Mouse (Mus musculus) A20 (cell line): ENCODE results near the gene 1700037C18Rik.

Source experiments
- DNase-seq: peaks from one replicate; pipeline ENCODE4 v3.0.0-alpha.2; 2011; ENCODE audit warnings: low read depth, low spot score

1700037C18Rik gene

GRCm38 (mm10) chr16:3908537-3909111, at the start of gene 1700037C18Rik, which contains the start of gene Cluap1:
Gene 1700037C18Rik, minus strand, starts transcription at chr16:3908689.
Gene Cluap1, plus strand, starts transcription at chr16:3908801.
- DNase-seq: peak; percentile 97

- DNase-seq: no peak
Observed at GRCm38 (mm10) chr16:3956369-3956768, 47.9 kb upstream of the 1700037C18Rik start.

GRCm38 (mm10) chr16:3951141-3951540, 42.7 kb upstream of the 1700037C18Rik start:
- peak; percentile 17 for DNase-seq

GRCm38 (mm10) chr16:3934701-3935100, 26.2 kb upstream of the 1700037C18Rik start:
- no peak for DNase-seq

- DNase-seq: no peak
Observed at GRCm38 (mm10) chr16:3934091-3934490, 25.6 kb upstream of the 1700037C18Rik start.

- DNase-seq: no peak
Observed at GRCm38 (mm10) chr16:3933536-3933935, 25.0 kb upstream of the 1700037C18Rik start.

GRCm38 (mm10) chr16:3929151-3929550, 20.7 kb upstream of the 1700037C18Rik start:
- DNase-seq: peak; percentile 51

GRCm38 (mm10) chr16:3928582-3928981, 20.1 kb upstream of the 1700037C18Rik start:
- DNase-seq: peak; percentile 64

GRCm38 (mm10) chr16:3923966-3924365, 15.5 kb upstream of the 1700037C18Rik start:
- no peak for DNase-seq

- DNase-seq: no peak
Observed at GRCm38 (mm10) chr16:3923515-3923914, 15.0 kb upstream of the 1700037C18Rik start.

GRCm38 (mm10) chr16:3920756-3921155, 12.3 kb upstream of the 1700037C18Rik start:
- no peak for DNase-seq

GRCm38 (mm10) chr16:3909118-3909517, 629 bp upstream of the 1700037C18Rik start:
- DNase-seq: no peak

GRCm38 (mm10) chr16:3907471-3907870, 1.0 kb downstream of the 1700037C18Rik start:
- DNase-seq: no peak

GRCm38 (mm10) chr16:3896553-3896952, 11.9 kb downstream of the 1700037C18Rik start:
- DNase-seq: no peak

- no peak for DNase-seq
Observed at GRCm38 (mm10) chr16:3896046-3896445, 12.4 kb downstream of the 1700037C18Rik start.

GRCm38 (mm10) chr16:3895173-3895792, 13.2 kb downstream of the 1700037C18Rik start:
- DNase-seq: peak; percentile 49

- no peak for DNase-seq
Observed at GRCm38 (mm10) chr16:3893739-3894138, 14.8 kb downstream of the 1700037C18Rik start.

GRCm38 (mm10) chr16:3891621-3892295, 16.7 kb downstream of the 1700037C18Rik start:
- DNase-seq: no peak

- peak; percentile 43 for DNase-seq
Observed at GRCm38 (mm10) chr16:3885065-3885670, 23.3 kb downstream of the 1700037C18Rik start.

GRCm38 (mm10) chr16:3884201-3885064, 24.1 kb downstream of the 1700037C18Rik start, which contains the start of the genes Zfp597 and Gm20695:
Gene Zfp597, minus strand, starts transcription at chr16:3884561.
Gene Gm20695, plus strand, starts transcription at chr16:3884648.
- DNase-seq: peak; percentile 97

- DNase-seq: no peak
Observed at GRCm38 (mm10) chr16:3876346-3876745, 32.1 kb downstream of the 1700037C18Rik start.
